In genomic region chr7:107690426-107691221, GRCm38 (mm10) we compare ENCODE assay signal across 13 mouse cellular contexts.
DNase-seq lines count a peak whose midpoint lies in the region; ATAC-seq and TF ChIP-seq lines count a peak whose summit lies in the region.
"Had no signal": no experiment of that assay in that cellular context is flagged by ENCODE, and none has a peak within 500 bp of the region (broad histone marks: within the 10 kb centered on the region; RNA-seq: fewer than 3 reads in every experiment).

No protein-coding gene starts in this region.

- 9% methylated on average over 17 of the region's 17 CpGs for WGBS in embryonic facial prominence, embryonic 12.5 days
- 2% methylated on average over 17 of the region's 17 CpGs for WGBS in limb, embryonic 11.5 days
- 51% methylated on average over 17 of the region's 17 CpGs for whole genome bisulfite sequencing in liver, postnatal 0 days (ENCODE audit: insufficient replicate concordance)

- TF ChIP-seq CTCF in gastrocnemius, adult 2 months (IDR thresholded peaks at IDR 0.05), result no peak
- TF ChIP-seq CTCF in liver, postnatal 0 days (IDR thresholded peaks at IDR 0.05; ENCODE audit: low read depth), result no peak

- peak; percentile 57; the same call in 1 of the 2 replicates for ATAC-seq in embryonic facial prominence, embryonic 12.5 days (ENCODE audit: insufficient number of reproducible peaks, insufficient read depth, low FRiP score, low TSS enrichment)
- ATAC-seq in limb, embryonic 11.5 days (ENCODE audit: insufficient number of reproducible peaks, low FRiP score, low TSS enrichment, low read depth), result peak; percentile 86
- no peak for ATAC-seq in liver, postnatal 0 days
- ATAC-seq in monocyte, adult 5-6 weeks (replicated peaks; ENCODE audit: insufficient number of reproducible peaks, low FRiP score, low TSS enrichment, poor library complexity, severe bottlenecking), result no peak
- ATAC-seq: midbrain, embryonic 15.5 days had no signal

- no peaks in the 10 kb centered on the region for H3K9me3 ChIP-seq in embryonic facial prominence, embryonic 12.5 days
- no peaks in the 10 kb centered on the region for H3K9me3 ChIP-seq in limb, embryonic 11.5 days (ENCODE audit: control insufficient read depth, low read length)
- H3K9me3 ChIP-seq in liver, postnatal 0 days (ENCODE audit: low read length), result no peaks in the 10 kb centered on the region
- H3K9me3 ChIP-seq: liver, embryonic 13.5 days; midbrain, embryonic 15.5 days had no signal

- no peaks in the 10 kb centered on the region for H3K27me3 ChIP-seq in embryonic facial prominence, embryonic 12.5 days
- H3K27me3 ChIP-seq in limb, embryonic 11.5 days (ENCODE audit: control insufficient read depth, insufficient read depth, low read length), result no peaks in the 10 kb centered on the region
- H3K27me3 ChIP-seq in liver, postnatal 0 days (ENCODE audit: insufficient read depth, low read length), result no peaks in the 10 kb centered on the region
- H3K27me3 ChIP-seq: liver, embryonic 13.5 days; midbrain, embryonic 15.5 days had no signal

- H3K4me3 ChIP-seq in gastrocnemius, adult 2 months, result peak overlapping the region; percentile 49
- H3K4me3 ChIP-seq in embryonic facial prominence, embryonic 12.5 days, result no peak overlapping the region
- no peak overlapping the region for H3K4me3 ChIP-seq in limb, embryonic 11.5 days (ENCODE audit: low read depth, low read length)
- no peak overlapping the region for H3K4me3 ChIP-seq in liver, postnatal 0 days (ENCODE audit: low read depth, low read length)
- H3K4me3 ChIP-seq: liver, embryonic 13.5 days; midbrain, embryonic 15.5 days had no signal

- no peak overlapping the region for H3K9ac ChIP-seq in embryonic facial prominence, embryonic 12.5 days
- no peak overlapping the region for H3K9ac ChIP-seq in limb, embryonic 11.5 days (ENCODE audit: low read length)
- H3K9ac ChIP-seq in liver, postnatal 0 days (replicated peaks), result no peak overlapping the region
- H3K9ac ChIP-seq: liver, embryonic 13.5 days; midbrain, embryonic 15.5 days had no signal

- peak overlapping the region; percentile 85 for H3K27ac ChIP-seq in gastrocnemius, adult 2 months
- H3K27ac ChIP-seq in embryonic facial prominence, embryonic 12.5 days, result peak overlapping the region; percentile 94
- peak overlapping the region; percentile 92 for H3K27ac ChIP-seq in limb, embryonic 11.5 days (replicated peaks; ENCODE audit: low read depth, low read length)
- no peak overlapping the region for H3K27ac ChIP-seq in liver, postnatal 0 days (ENCODE audit: low read depth)
- H3K27ac ChIP-seq: liver, embryonic 13.5 days; midbrain, embryonic 15.5 days had no signal

- H3K4me2 ChIP-seq in embryonic facial prominence, embryonic 12.5 days (replicated peaks), result peak overlapping the region; percentile 32
- peak overlapping the region; percentile 21; the same call in 1 of the 2 replicates for H3K4me2 ChIP-seq in limb, embryonic 11.5 days (ENCODE audit: low read depth, severe bottlenecking)
- no peak overlapping the region for H3K4me2 ChIP-seq in liver, postnatal 0 days (ENCODE audit: low read depth, low read length)
- H3K4me2 ChIP-seq: liver, embryonic 13.5 days; midbrain, embryonic 15.5 days had no signal

- no peak for TF ChIP-seq EP300 in liver, postnatal 0 days (IDR thresholded peaks at IDR 0.05; ENCODE audit: low read depth)

- DNase-seq in gastrocnemius, adult 2 months, result peak; percentile 63
- no peak for DNase-seq in gastrocnemius, postnatal 36 days
- peak; percentile 21 for DNase-seq in adrenal gland, adult 8-10 months
- peak; percentile 61 for DNase-seq in limb, embryonic 11.5 days (ENCODE audit: low spot score)
- DNase-seq in left cerebral cortex, postnatal 4 days, result no peak
- no peak for DNase-seq in liver, postnatal 0 days
- DNase-seq: cerebellum, adult 11 months; kidney, postnatal 36 days; liver, embryonic 13.5 days; retina, postnatal 1 day had no signal

- peaks cover 37% of the 10 kb centered on the region for H3K4me1 ChIP-seq in embryonic facial prominence, embryonic 12.5 days
- H3K4me1 ChIP-seq in limb, embryonic 11.5 days (ENCODE audit: control insufficient read depth, insufficient read depth, low read length), result peaks cover 23% of the 10 kb centered on the region
- peaks cover 4% of the 10 kb centered on the region; the same call in 1 of the 2 replicates for H3K4me1 ChIP-seq in liver, postnatal 0 days (ENCODE audit: insufficient read depth)
- H3K4me1 ChIP-seq: liver, embryonic 13.5 days; midbrain, embryonic 15.5 days had no signal

- intact Hi-C loops in gastrocnemius, adult 2 months (cut with DNase I), result loop anchor here (2.0 kb wide), 1 partner anchor 24 kb away; no protein-coding TSS in a partner anchor
- intact Hi-C loops in gastrocnemius, postnatal 36 days (cut with DNase I), result no loop called here
- intact Hi-C loops in left cerebral cortex, postnatal 4 days (cut with DNase I), result no loop called here

- no peaks in the 10 kb centered on the region; the same call in 1 of the 2 replicates for H3K36me3 ChIP-seq in embryonic facial prominence, embryonic 12.5 days
- H3K36me3 ChIP-seq in limb, embryonic 11.5 days (ENCODE audit: control insufficient read depth, insufficient read depth, low read length), result no peaks in the 10 kb centered on the region; the same call in 1 of the 2 replicates
- no peaks in the 10 kb centered on the region for H3K36me3 ChIP-seq in liver, postnatal 0 days (replicated peaks; ENCODE audit: insufficient read depth, low read length)
- H3K36me3 ChIP-seq: liver, embryonic 13.5 days; midbrain, embryonic 15.5 days had no signal

Comparison
In these comparisons a context has a peak if more than half of its experiments do, and no peak if none do; other contexts are left out.
1. DNase-seq: peak in gastrocnemius, adult 2 months (single experiment), adrenal gland, adult 8-10 months (single experiment) and limb, embryonic 11.5 days (single experiment); none in gastrocnemius, postnatal 36 days (0 of 2), left cerebral cortex, postnatal 4 days (single experiment) and liver, postnatal 0 days (single experiment).
2. ATAC-seq: peak in embryonic facial prominence, embryonic 12.5 days (single experiment) and limb, embryonic 11.5 days (single experiment); none in liver, postnatal 0 days (single experiment) and monocyte, adult 5-6 weeks (single experiment).